Comparison of ENCODE assay signal across 8 mouse cellular contexts in genomic region chr11:117311127-117311800, GRCm38 (mm10).
DNase-seq lines count a peak whose midpoint lies in the region; ATAC-seq and TF ChIP-seq lines count a peak whose summit lies in the region.

No protein-coding gene starts in this region.

- no peak overlapping the region for H3K4me3 ChIP-seq in midbrain, embryonic 10.5 days
- H3K4me3 ChIP-seq in midbrain, embryonic 11.5 days (ENCODE audit: low read depth, low read length) = no peak overlapping the region
- no peak overlapping the region for H3K4me3 ChIP-seq in embryonic fibroblast, embryonic 13.5 days (ENCODE audit: insufficient read depth, low read length)
- H3K4me3 ChIP-seq in limb, embryonic 13.5 days = no peak overlapping the region

- no peak for TF ChIP-seq POLR2A in embryonic fibroblast, embryonic 13.5 days (IDR thresholded peaks at IDR 0.05; ENCODE audit: low read depth, low read length)

- intact Hi-C loops in heart, postnatal 10 days (cut with DNase I) = no loop called here

- H3K27ac ChIP-seq in midbrain, embryonic 10.5 days (replicated peaks) = peak overlapping the region; percentile 29; the same call in 1 of the 2 replicates
- no peak overlapping the region for H3K27ac ChIP-seq in midbrain, embryonic 11.5 days (ENCODE audit: low read depth, low read length)
- peak overlapping the region; percentile 60 for H3K27ac ChIP-seq in embryonic fibroblast, embryonic 13.5 days (ENCODE audit: insufficient read depth, low read length)
- H3K27ac ChIP-seq in limb, embryonic 13.5 days = peak overlapping the region; percentile 78

- no peak overlapping the region for H3K9ac ChIP-seq in midbrain, embryonic 11.5 days (ENCODE audit: low read length)
- H3K9ac ChIP-seq in limb, embryonic 13.5 days = no peak overlapping the region

- H3K9me3 ChIP-seq in midbrain, embryonic 10.5 days (replicated peaks) = no peaks in the 10 kb centered on the region
- H3K9me3 ChIP-seq in midbrain, embryonic 11.5 days (ENCODE audit: control insufficient read depth, low read length) = no peaks in the 10 kb centered on the region
- no peaks in the 10 kb centered on the region for H3K9me3 ChIP-seq in limb, embryonic 13.5 days

- H3K36me3 ChIP-seq in midbrain, embryonic 10.5 days = no peaks in the 10 kb centered on the region
- no peaks in the 10 kb centered on the region for H3K36me3 ChIP-seq in midbrain, embryonic 11.5 days (ENCODE audit: control insufficient read depth, insufficient read depth, low read length)
- peaks cover 9% of the 10 kb centered on the region for H3K36me3 ChIP-seq in limb, embryonic 13.5 days

- H3K4me2 ChIP-seq in midbrain, embryonic 11.5 days = no peak overlapping the region
- no peak overlapping the region for H3K4me2 ChIP-seq in limb, embryonic 13.5 days (replicated peaks)

- TF ChIP-seq CTCF in embryonic fibroblast, embryonic 13.5 days (IDR thresholded peaks at IDR 0.05; ENCODE audit: borderline replicate concordance, insufficient read depth, low read length) = no peak

- ATAC-seq in midbrain, embryonic 11.5 days (ENCODE audit: low FRiP score) = no peak
- ATAC-seq in limb, embryonic 13.5 days (ENCODE audit: low FRiP score, low read depth) = peak; percentile 49; the same call in 1 of the 2 replicates

- 84% methylated on average over 15 of the region's 15 CpGs for WGBS in midbrain, embryonic 10.5 days
- 80% methylated on average over 15 of the region's 15 CpGs for WGBS in midbrain, embryonic 11.5 days
- WGBS in limb, embryonic 13.5 days = 56% methylated on average over 15 of the region's 15 CpGs

- peaks cover 97% of the 10 kb centered on the region for H3K4me1 ChIP-seq in midbrain, embryonic 10.5 days
- peaks cover 20% of the 10 kb centered on the region for H3K4me1 ChIP-seq in midbrain, embryonic 11.5 days (ENCODE audit: control insufficient read depth, insufficient read depth, low read length)
- peaks cover 68% of the 10 kb centered on the region for H3K4me1 ChIP-seq in embryonic fibroblast, embryonic 13.5 days (ENCODE audit: control insufficient read depth, insufficient read depth, low read length)
- H3K4me1 ChIP-seq in limb, embryonic 13.5 days = peaks cover 94% of the 10 kb centered on the region

- no peaks in the 10 kb centered on the region for H3K27me3 ChIP-seq in midbrain, embryonic 10.5 days (ENCODE audit: low read depth, poor library complexity, severe bottlenecking)
- no peaks in the 10 kb centered on the region for H3K27me3 ChIP-seq in midbrain, embryonic 11.5 days (ENCODE audit: control insufficient read depth, insufficient read depth, low read length)
- no peaks in the 10 kb centered on the region for H3K27me3 ChIP-seq in limb, embryonic 13.5 days

- DNase-seq in midbrain, embryonic 10.5 days (ENCODE audit: low spot score) = no peak
- no peak for DNase-seq in midbrain, embryonic 11.5 days (ENCODE audit: low spot score, missing footprints)
- DNase-seq in adipocyte (ENCODE audit: low spot score) = peak; percentile 84
- peak; percentile 90 to 93 for DNase-seq in heart, postnatal 10 days
- peak; percentile 70 for DNase-seq in thymus, postnatal 25 days
- no peak for DNase-seq in B cell, adult 2 months

Comparison
In these comparisons a context has a peak if more than half of its experiments do, and no peak if none do; other contexts are left out.
1. DNase-seq: peak in adipocyte (single experiment), heart, postnatal 10 days (2 of 2) and thymus, postnatal 25 days (single experiment); none in midbrain, embryonic 10.5 days (single experiment), midbrain, embryonic 11.5 days (single experiment) and B cell, adult 2 months (0 of 2).